Mouse (Mus musculus) liver, adult (tissue): ENCODE data around the gene Dnm2.

Source experiments
- GATA4 ChIP-seq: IDR thresholded peaks from 2 replicates; pipeline ENCODE4 v1.6.1; 2014; ENCODE audit warnings: mild to moderate bottlenecking, low read length; ENCODE audit not compliant: insufficient replicate concordance

The Dnm2 gene

DNA sequence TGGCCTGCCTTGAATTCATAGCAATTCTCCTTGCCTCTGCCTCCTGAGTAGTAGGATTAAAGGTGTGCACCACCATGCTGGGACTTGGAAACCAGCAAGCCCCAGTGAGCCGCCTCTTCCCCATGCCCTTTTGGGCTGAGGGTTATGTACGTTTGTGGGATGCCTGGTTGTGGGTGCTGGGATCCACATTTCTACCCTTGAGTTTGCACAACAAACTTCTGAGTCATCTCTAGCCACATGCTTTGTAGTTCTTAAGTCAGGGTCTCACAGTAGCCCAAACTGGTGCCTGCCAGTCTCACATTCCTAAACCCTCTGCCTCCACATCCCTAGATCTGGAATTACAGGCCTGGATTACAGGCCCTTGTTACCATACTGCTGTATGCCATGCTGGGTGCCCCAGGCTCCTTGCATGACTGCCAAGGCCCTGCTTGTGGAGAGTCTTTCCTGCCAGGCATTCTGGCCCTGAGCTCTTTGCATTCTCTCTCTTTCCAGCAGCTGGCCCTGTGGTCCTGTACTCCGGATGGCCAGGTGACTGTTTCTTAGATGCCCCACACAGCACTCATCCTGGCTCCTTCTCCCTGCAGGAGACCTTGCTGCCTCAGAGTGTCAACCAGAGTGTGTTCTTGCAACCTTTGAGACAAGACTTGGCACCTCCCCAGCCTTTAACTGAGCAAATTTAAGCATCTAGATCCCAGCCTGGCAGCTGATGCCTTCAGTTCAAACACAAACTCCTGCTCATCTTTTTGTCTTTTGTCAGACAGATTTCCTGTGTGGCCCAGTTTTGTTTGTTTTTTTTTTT, 39.3 kb downstream of the Dnm2 start:
- no peak for TF ChIP-seq GATA4

DNA sequence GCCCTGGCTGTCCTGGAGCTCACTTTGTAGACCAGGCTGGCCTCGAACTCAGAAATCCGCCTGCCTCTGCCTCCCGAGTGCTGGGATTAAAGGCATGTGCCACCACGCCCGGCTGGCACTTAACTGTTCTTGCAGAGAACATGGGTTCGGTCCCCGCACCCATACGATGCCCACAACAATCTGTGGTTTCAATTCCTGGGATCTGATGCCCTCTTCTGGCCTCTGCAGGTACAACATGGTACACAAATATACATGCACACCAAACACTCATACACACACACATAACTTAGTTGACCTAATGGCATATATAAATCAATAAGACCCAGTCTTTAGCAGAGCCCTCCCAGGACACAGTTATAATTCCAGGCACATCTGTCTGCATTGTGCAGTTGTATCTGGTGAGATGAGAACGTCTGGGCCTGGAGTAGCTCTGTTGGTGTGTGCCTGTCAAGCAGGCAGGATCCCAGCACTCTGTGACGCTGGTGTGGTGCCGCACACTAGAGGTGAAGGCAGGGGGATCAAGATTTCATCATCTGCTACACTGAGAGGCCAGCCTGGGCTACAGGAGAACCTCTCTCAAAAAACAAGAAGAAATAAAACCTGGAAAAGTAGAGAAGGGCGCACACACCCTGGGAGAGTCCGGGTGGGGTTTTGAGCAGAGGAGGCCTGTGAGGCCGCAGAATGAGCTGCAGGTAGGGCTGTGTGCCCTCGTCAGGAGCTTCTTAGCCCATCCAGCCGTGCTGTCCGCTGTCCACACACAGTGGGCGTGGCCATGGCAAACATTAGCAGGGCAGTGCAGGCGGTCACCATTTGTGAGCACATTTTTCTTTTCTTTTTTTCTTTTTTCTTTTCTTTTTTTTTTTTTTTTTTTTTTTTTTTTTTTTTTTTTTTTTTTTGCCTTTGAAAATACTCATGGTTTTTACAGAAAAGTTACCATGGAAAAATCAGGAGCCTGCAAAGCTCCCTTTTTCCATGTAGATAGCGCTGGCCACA, 44.6 kb downstream of the Dnm2 start:
- no peak for TF ChIP-seq GATA4

DNA sequence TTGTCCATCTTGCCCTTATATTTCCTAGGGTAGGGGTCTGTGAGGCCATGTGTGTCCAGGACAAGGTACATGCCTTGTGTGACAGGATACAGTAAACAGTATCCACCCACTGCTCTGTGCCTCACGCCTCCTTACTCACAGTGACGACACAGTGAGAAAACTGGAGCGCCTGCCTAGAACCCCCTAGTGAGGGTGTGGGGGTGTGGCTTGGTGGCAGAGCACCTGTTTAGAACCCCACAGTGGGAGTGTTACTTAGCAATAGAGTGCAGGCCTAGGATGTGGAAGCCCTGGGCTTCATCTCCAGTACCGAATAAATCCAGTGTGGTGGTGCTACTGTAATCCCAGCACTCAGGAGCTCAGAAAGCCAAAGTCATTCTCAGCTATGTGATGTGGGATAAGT, 48.2 kb downstream of the Dnm2 start:
- no peak for TF ChIP-seq GATA4

DNA sequence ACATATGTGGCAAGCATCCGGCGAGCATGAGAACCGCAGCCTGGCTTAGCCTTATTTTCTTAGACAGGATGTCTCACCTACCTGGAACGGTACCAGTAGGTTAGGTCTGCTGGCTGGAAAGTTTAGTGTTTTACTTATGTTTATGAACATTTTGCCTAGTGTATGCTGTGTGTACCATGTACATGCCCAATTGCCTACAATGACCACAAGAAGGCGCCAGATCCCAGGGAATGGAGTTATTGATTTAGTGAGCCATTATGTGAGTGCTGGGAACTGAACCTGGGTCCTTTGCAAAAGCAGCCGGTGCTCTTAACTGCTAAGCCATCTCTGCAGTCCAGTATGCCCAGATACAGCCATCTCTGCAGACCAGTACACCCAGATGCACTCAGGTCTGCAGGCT, 53.0 kb downstream of the Dnm2 start:
- TF ChIP-seq GATA4 = no peak

DNA sequence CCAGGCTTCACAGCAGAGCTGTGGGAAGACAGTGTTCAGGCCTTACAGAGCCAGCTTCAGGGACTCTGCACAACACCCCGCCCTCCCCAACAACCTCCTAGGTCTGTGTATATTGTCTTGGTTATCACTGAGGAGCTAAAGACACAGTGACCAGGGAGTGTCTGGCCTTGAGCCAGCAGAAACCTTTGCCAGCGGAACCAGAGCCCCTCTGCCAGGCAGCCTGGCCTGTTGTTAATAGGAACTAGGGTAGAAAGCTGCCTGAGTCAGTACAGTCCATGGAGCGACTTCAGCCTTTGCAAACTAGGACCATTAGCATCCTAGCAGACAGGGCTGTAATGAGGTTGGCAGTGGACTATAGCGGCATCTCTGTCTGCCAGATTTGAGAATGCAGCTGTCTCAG, 59.4 kb downstream of the Dnm2 start:
- TF ChIP-seq GATA4 = no peak

DNA sequence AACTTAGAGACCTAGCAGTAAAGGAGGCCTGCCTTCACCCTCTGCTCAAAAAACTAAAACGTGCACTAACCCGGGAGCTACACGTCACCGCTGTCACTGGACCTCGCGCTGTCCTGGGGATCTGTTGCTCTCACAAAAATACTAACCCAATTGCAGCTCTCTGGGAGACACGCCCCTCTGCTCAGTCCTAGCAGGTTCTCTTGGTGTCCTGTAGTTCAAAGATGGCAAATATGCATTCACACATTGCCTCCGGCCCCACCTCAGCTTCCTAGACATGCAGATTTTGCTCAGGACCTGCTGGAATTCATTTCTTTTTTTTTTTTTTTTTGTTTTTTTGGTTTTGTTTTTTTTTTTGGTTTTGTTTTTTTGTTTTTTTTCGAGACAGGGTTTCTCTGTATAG, 66.0 kb downstream of the Dnm2 start:
- TF ChIP-seq GATA4 = no peak

DNA sequence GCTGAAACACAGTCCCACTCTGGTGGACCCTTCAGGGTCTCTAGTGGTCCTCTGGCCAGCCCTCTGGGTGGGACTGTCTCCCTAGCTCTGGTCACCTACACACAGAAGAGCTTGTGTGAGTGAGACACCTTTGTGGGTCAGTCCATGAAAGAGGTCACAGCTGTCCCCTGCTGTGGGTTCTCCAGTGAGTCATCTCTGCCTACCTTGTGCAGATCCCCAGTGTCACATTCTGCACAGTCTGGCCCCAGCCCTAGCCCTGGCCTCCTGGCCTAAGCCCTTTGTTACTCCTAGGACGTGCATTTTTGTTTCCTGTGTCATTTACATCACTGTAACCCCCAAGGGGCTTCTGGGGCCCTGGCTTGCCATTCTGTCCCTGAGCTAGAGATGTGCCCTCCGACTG, 69.2 kb downstream of the Dnm2 start:
- no peak for TF ChIP-seq GATA4

DNA sequence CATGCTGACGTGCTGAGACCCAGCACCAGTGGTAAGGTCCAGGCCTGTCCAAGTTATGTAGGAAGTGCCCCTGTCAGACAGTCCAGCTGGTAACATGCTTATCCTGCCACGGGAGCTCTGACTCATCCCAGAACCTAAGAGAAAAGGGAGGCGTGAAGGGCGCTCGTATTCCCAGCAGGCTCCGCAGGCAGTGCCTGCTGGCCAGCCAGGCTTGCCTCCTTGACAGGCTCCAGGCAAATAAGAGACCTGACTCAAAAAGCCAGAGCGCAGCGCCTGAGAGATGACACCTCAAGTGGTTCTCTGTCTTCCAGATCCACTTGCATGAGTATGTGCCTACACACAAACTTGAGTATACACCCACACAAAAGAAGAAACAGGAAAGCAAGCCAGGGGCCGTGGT, 70.0 kb downstream of the Dnm2 start:
- no peak for TF ChIP-seq GATA4

DNA sequence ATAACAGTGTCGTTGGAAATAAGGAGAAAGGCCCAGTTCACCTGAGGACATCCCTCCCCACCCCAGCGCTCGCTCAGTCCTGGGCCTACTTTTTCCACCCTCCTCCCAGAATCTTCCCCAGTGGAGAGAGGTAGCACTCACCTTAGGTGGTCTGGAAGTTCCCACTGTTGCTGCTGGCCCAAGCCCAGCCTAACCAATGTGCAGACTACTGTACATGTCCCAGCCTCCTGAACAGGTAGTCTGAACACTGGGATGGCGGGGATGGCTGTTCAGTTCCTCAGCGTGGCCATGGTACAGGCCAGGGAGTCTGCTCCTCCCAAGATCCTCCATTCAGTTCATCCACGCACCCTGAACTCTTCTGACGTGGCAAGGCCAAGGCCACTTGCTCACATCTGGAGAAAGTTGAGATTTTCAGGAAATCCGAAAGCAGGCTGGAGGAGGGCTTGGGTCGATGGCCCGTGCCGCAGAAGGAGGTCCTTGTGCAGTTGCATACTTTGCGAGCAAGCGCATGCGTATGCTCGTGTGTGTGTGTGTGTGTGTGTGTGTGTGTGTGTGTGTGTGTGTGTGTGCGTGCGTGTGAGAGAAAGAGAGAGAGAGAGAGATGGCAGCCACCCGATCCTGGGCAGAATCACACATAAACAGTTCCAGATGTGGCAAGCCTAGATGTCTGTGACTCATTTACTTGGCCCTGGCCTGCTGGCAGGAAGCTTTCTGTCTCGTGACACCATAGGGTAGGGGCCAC, 71.8 kb downstream of the Dnm2 start:
- no peak for TF ChIP-seq GATA4

DNA sequence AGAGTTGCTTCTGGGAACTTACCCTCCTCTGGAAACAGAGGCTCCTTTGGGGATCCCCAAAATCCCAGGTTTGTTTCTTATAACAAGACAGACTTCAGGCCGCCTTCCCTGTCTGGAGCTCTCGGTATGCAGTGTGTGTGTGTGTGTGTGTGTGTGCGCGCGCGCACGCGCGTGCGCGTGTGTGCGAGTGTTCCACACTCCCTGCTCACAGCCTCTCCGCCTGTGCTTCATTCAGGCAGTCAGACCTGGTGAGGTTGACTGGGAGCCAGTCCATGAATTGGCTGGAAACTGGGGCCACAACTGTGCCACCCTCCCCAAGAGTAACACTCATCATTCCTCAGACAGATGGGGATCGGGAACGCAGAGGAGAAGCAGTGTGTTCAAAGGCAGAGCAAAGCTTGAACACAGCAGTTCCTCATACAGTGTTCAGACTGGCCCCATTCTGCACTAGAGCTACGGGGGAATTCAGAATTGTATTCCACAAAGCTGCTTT, 72.4 kb downstream of the Dnm2 start:
- TF ChIP-seq GATA4 = no peak

DNA sequence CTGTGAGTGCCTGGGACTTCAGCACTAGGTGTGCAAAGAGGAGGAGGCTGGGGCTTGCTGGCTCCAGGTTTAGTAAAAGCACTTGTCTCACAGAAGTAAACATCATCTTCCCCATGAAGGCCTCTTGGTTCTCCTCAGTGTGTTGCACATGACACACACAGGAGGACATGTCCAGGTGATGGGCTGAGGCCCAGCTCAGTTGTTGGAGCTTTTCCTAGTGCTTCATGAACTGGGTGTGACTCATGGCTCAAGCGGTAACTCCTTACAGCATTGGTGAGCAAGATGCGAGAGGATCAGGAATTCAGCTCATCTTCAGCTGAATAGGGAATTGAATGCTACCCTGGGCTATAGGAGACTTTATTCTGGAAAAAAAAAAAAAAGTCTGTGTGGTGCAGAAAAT, 73.0 kb downstream of the Dnm2 start:
- TF ChIP-seq GATA4 = no peak

DNA sequence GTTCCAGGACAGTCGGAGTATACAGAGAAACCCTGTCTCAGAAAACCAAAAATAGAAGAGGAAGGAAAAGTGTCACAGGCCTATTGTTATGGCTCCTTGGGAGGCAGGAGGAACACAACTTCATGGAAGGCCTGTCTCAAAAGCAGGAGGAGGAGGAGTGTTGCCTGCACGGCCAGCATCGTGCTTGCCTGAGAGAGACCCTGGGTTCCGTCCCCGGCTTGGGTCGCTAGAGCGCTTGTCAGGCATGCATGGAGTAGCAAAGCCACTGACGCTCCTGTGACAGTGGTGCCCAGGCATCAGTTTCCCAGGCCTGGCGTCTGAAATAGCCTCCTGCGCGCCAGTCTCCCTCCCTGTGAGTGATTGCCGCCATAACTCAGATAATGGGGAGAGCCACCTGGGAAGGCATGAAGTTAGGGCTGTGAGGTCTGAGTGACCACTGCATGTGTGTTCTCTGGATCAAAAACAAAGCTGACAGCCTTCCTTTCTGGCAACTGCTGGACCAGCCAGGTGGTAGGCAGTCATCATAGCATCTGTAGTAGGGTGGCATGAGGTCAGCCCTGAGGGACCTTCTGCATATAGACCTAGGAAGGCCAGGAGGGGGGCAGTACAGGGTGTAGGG, 73.7 kb downstream of the Dnm2 start:
- no peak for TF ChIP-seq GATA4

DNA sequence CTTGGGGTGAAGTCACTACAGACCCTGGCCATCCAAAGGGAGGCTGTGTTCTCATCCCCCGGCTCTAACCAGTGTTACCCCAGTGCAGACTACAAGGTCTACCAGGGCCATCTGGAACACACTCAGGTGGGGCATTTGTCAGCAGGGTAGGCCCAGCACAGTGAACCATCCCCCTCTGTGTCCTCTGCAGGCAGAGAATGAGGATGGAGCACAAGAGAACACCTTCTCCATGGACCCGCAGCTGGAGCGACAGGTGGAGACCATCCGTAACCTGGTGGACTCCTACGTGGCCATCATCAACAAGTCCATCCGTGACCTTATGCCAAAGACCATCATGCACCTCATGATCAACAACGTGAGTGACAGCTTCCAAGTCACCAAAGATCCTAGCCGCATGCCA, 78.6 kb downstream of the Dnm2 start:
- TF ChIP-seq GATA4 = no peak

DNA sequence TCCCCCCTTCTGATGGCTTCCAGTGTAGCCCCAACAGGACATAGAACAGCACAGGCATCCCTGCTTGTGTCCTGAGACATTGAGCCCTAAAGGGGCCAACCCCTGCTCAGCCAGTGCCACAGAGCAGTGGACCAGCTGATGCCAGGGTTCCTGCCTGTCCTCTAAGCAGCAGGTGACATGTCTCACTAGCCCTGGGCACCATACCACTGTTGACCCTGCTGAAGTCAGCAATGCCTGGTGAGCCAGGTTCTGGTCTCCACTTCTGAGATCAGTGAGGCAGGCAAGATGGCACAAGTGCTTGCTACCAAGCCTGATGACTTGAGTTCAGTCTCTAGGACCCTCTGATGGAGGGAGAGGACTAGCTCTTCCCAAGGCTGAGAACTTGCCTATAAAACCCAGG, 81.1 kb downstream of the Dnm2 start:
- TF ChIP-seq GATA4 = no peak
